Comparison of ENCODE assay signal across 27 mouse cellular contexts in the genomic region with DNA sequence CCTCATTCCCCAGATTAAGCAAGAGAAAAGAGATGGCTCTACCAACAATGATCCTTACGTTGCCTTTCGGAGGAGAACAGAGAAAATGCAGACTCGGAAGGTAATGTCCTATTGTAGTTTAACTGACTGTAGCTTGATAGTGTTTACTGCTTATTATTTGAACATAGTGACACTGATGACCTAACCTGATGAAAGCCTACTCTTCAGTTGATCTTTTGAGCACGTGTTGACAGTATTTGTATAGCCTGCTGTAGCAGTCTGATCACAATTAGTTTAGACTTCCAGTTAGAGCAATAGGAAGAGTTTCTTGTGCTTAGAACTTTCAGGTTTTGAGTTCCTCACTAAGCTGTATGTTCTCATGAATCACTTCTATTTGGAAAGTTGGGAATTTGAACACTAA.
"Had no signal": no experiment of that assay in that cellular context is flagged by ENCODE, and none has a peak within 500 bp of the region (broad histone marks: within the 10 kb centered on the region; RNA-seq: fewer than 3 reads in every experiment).

No protein-coding gene starts in this region.

- H3K4me1 ChIP-seq: embryonic facial prominence, embryonic 10.5 days; embryonic facial prominence, embryonic 12.5 days; embryonic facial prominence, embryonic 13.5 days; embryonic facial prominence, embryonic 15.5 days; forebrain, embryonic 10.5 days; forebrain, embryonic 12.5 days had no signal

- H3K27me3 ChIP-seq: embryonic facial prominence, embryonic 12.5 days; embryonic facial prominence, embryonic 13.5 days; embryonic facial prominence, embryonic 15.5 days; forebrain, embryonic 12.5 days; forebrain, embryonic 13.5 days; forebrain, embryonic 15.5 days had no signal

- H3K9ac ChIP-seq: embryonic facial prominence, embryonic 12.5 days; embryonic facial prominence, embryonic 13.5 days; embryonic facial prominence, embryonic 15.5 days; forebrain, embryonic 12.5 days; forebrain, embryonic 13.5 days; forebrain, embryonic 15.5 days; forebrain, postnatal 0 days had no signal

- H3K4me3 ChIP-seq: embryonic facial prominence, embryonic 10.5 days; embryonic facial prominence, embryonic 12.5 days; embryonic facial prominence, embryonic 13.5 days; embryonic facial prominence, embryonic 15.5 days; erythroblast, embryonic 14.5 days; forebrain, embryonic 10.5 days; forebrain, embryonic 12.5 days; forebrain, embryonic 13.5 days; forebrain, embryonic 15.5 days; gastrocnemius, adult 2 months had no signal

- DNase-seq: cerebellum, adult 2 months; cerebellum, adult 8-10 months; cerebellum, adult 9-10 months; cerebellum, adult 9-11 months; cerebellum, postnatal 10 days; cerebellum, postnatal 14 days; cerebellum, postnatal 25 days; cerebellum, postnatal 36 days; embryo, embryonic 11 days; forebrain, postnatal 0 days; gastrocnemius, adult 2 months; gastrocnemius, postnatal 10 days; gastrocnemius, postnatal 14 days; gastrocnemius, postnatal 25 days; gastrocnemius, postnatal 36 days; heart, adult 11 months; heart, adult 18-20 months had no signal

- H3K9me3 ChIP-seq: embryonic facial prominence, embryonic 10.5 days; embryonic facial prominence, embryonic 12.5 days; embryonic facial prominence, embryonic 13.5 days; embryonic facial prominence, embryonic 15.5 days; forebrain, embryonic 10.5 days; forebrain, embryonic 12.5 days; forebrain, embryonic 13.5 days; forebrain, embryonic 15.5 days had no signal

- H3K36me3 ChIP-seq: embryonic facial prominence, embryonic 12.5 days; forebrain, embryonic 15.5 days had no signal

- H3K4me2 ChIP-seq: embryonic facial prominence, embryonic 12.5 days; embryonic facial prominence, embryonic 13.5 days; embryonic facial prominence, embryonic 15.5 days; forebrain, embryonic 12.5 days; forebrain, embryonic 13.5 days; forebrain, embryonic 15.5 days had no signal

- ATAC-seq: forebrain, embryonic 14.5 days; forebrain, embryonic 15.5 days; forebrain, postnatal 0 days had no signal

- H3K27ac ChIP-seq: embryonic facial prominence, embryonic 10.5 days; embryonic facial prominence, embryonic 12.5 days; embryonic facial prominence, embryonic 13.5 days; embryonic facial prominence, embryonic 15.5 days; forebrain, embryonic 10.5 days; forebrain, embryonic 12.5 days; forebrain, embryonic 13.5 days; forebrain, embryonic 15.5 days; gastrocnemius, adult 2 months had no signal
